Mouse (Mus musculus) hindbrain, embryonic 11.5 days (tissue): ENCODE results near the gene Epha4. TPM values are rescaled to one million over a fixed set of nuclear protein-coding genes. Genes with fewer than 3 reads are reported as not detected.

Experiments
- ATAC-seq: fragments of 200-750 bp; cut with Nextera tagmentation; 2 replicates; pipeline ENCODE4 v1.8.0; 2017; ENCODE audit warnings: mild to moderate bottlenecking, moderate TSS enrichment, moderate library complexity; ENCODE audit not compliant: low FRiP score
- DNase-seq: peaks from one replicate; pipeline ENCODE4 v3.0.0-alpha.2; 2015; ENCODE audit warnings: low spot score
- H3K27ac ChIP-seq: fragments of 300-500 bp; sonication (generic); 2 replicates; pipeline ENCODE4 v1.5.1; 2014; ENCODE audit warnings: mild to moderate bottlenecking, low read depth, low read length
- H3K27me3 ChIP-seq: fragments of 300-500 bp; sonication (generic); 2 replicates; pipeline ENCODE4 v1.6.1; 2014; ENCODE audit warnings: mild to moderate bottlenecking, low read length, moderate library complexity, mixed read lengths; ENCODE audit not compliant: control insufficient read depth, insufficient read depth
- H3K36me3 ChIP-seq: fragments of 300-500 bp; sonication (generic); 2 replicates; pipeline ENCODE4 v1.6.1; 2014; ENCODE audit warnings: mild to moderate bottlenecking, low read length, moderate library complexity, mixed read lengths; ENCODE audit not compliant: control insufficient read depth, insufficient read depth
- H3K4me1 ChIP-seq: fragments of 300-500 bp; sonication (generic); replicated peaks from 2 replicates; pipeline ENCODE4 v1.6.1; 2014; ENCODE audit warnings: low read length, mixed read lengths; ENCODE audit not compliant: control insufficient read depth, insufficient read depth
- H3K4me2 ChIP-seq: fragments of 300-500 bp; sonication (generic); replicated peaks from 2 replicates; pipeline ENCODE4 v1.6.1; 2014; ENCODE audit warnings: mild to moderate bottlenecking, low read depth, low read length
- H3K4me3 ChIP-seq: fragments of 300-500 bp; sonication (generic); 2 replicates; pipeline ENCODE4 v1.5.1; 2014; ENCODE audit warnings: low read depth, low read length
- H3K9ac ChIP-seq: fragments of 300-500 bp; sonication (generic); 2 replicates; pipeline ENCODE4 v1.6.1; 2014; ENCODE audit warnings: low read depth, low read length
- H3K9me3 ChIP-seq: fragments of 300-500 bp; sonication (generic); 2 replicates; pipeline ENCODE4 v1.6.1; 2016; ENCODE audit warnings: low read length; ENCODE audit not compliant: control insufficient read depth
- WGBS: fragments of 180-500 bp; shearing (Covaris S2); extraction: QIAGEN DNeasy Blood & Tissue Kit; methylation state at CpG from one replicate; pipeline ENCODE4 v1.1.7; 2014; 5-methylcytosine and 5-hydroxymethylcytosine counted together
- polyA plus RNA-seq: library from polyadenylated mRNA; unstranded; fragments of >200 nt; fragmentation: Nextera tagmentation; extraction: Ambion mirVana; gene quantifications from 2 replicates; pipeline ENCODE4 v1.2.1, GENCODE M21; 2014

Gene Epha4
- polyA plus RNA-seq, 1 experiment from 2014 or later, result 25.9 TPM

DNA sequence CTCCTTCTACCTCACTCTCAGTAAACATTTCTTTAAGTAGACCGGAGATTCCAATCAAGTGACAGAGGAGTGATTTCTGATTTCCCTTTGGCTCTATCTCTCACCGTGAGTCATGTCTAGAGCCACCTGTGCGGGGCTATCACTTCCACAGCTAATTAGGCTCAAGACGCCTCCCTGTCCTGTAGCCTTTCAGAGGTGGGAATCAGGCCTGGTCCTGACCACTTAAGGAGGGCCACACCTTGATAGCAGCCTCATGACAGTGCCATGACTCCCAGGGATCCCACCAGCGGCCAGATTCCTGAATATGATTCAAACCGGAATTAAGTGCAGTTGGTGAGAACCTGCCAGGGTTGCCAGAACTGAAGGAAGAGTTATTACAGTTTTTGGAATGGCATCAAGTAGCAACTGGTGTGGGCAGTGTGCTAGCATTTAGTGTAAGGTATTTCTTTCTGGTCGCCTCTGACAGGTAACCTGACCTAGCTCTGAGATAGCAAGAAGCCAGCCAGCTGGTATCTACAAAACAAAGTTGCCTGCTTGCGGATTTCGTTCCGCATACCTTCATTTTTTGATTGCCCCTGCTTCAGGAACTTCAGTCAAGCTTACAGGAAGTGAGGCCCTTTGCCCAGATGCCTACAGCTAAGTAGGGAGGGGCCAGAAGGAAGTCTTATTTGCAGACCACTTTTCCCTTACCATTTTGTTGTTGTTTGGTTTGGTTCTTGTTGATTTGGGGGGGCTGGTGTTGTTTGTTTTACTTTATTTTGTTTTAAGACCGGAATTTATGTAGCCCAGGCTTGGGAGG lies 53.9 kb downstream of the Epha4 start:
- Histone ChIP-seq H3K27ac (no peak overlapping the region), H3K36me3 (no peaks in the 10 kb centered on the region), H3K4me3 (no peak overlapping the region), H3K4me1 (0 out of 2 replicates have a peak, but pooled peaks cover 3% of the 10 kb centered on the region), H3K4me2 (no peak overlapping the region), H3K27me3 (no peaks in the 10 kb centered on the region), H3K9ac (no peak overlapping the region), H3K9me3 (no peaks in the 10 kb centered on the region)
- no peak for ATAC-seq
- 79% methylated on average over 11 of the region's 11 CpGs for WGBS
- no peak for DNase-seq

DNA sequence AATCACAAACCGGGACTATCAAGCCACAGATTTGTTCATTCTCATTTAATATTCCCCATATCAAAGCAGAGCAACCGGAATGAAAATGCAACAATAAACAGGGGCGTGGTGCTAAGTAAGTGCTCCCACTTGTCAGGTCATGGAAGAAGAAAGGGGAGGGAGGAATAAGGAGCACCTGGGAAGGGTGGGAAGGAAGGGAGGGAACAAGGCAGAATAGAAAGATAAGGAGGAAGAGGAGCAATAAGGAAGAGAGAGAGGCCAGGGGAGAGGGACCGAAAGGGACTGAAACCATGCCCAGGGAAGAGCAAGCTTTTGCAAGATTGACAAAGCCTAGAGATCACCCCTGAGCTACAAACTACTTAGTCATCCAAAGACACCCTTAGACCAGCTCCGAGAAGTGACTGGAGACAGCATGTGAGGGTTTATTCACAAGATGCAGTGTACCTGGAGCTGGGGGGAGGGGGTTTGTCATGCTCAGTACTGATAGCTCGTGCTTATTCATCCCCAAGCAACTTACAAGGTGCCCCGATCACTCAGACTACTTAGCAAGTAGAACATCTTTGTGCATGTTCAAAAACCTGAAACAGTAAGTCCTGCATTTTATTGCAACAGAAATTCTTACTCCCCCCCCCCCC lies 56.0 kb downstream of the Epha4 start:
- no peaks in the 10 kb centered on the region for H3K27me3 ChIP-seq
- 0 out of 2 replicates have a peak, but pooled peaks cover 3% of the 10 kb centered on the region for H3K4me1 ChIP-seq
- H3K9ac ChIP-seq, result no peak overlapping the region
- no peak overlapping the region for H3K4me3 ChIP-seq
- no peaks in the 10 kb centered on the region for H3K36me3 ChIP-seq
- ATAC-seq (no peak), DNase-seq (no peak)
- H3K27ac ChIP-seq, result no peak overlapping the region
- 82% methylated on average over 7 of the region's 7 CpGs for WGBS
- H3K4me2 ChIP-seq, result no peak overlapping the region
- no peaks in the 10 kb centered on the region for H3K9me3 ChIP-seq

DNA sequence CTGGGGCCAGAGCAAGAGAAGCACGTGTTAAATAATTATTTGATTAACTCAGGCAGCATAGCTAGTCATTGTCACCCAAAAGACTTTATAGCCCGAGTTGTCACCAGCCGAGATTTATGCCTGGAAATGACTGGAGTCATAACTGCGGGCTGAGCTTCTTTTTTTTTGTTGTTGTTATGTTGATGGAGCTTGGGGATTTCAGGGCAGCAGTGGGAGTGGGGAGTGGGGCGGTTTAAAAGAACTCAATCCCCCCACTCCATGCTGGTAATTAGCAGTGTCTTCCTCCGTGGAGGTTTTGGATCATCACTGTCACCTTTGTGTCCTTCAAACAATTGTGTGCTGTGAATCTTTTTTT lies 57.5 kb downstream of the Epha4 start:
- H3K27ac ChIP-seq, result no peak overlapping the region
- no peak for DNase-seq

DNA sequence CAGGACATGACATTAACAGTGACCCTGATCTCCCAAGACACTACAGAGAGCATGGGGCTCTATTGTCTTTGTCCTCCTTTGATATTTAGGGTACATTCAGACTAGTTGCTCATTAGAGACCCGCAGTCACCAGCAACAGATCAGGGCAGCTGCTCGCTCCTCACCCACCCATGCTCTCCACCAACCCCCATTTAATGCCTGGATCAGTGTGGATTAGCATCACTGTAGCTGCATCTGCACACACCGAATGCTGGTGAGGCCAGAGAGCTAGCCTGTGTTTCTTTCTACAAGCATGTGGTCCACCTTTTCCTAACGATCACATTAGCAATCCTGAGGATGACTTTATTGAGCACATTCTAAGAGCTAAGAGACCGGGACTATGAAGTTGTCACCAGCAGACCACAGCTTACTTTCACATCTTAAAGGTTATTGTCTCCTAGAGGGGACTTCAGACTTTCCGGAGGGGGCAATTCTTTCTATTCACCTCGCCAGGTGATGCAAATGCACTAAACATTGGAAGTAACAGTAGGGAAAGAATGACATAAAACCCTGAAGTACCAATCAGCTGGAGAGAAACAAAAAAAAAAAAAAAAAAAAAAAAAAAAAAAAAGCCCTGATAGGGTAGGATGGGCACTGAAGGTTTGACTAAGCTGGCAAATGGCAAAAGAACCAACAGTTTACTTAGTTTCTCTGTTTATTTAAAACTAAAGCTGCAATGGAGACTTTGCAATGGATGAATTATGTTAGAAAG lies 58.0 kb downstream of the Epha4 start:
- 47% methylated on average over 7 of the region's 7 CpGs for WGBS

More for the DNA sequence above, 57.5 kb downstream of the Epha4 start:
- H3K9me3 ChIP-seq, result no peaks in the 10 kb centered on the region
- no peak overlapping the region for H3K4me2 ChIP-seq
- H3K4me1 ChIP-seq, result 0 out of 2 replicates have a peak, but pooled peaks cover 3% of the 10 kb centered on the region
- WGBS, result 37% methylated on average over 6 of the region's 6 CpGs
- no peaks in the 10 kb centered on the region for H3K27me3 ChIP-seq
- no peak overlapping the region for H3K9ac ChIP-seq
- H3K4me3 ChIP-seq, result no peak overlapping the region
- no peaks in the 10 kb centered on the region for H3K36me3 ChIP-seq
- ATAC-seq, result no peak

DNA sequence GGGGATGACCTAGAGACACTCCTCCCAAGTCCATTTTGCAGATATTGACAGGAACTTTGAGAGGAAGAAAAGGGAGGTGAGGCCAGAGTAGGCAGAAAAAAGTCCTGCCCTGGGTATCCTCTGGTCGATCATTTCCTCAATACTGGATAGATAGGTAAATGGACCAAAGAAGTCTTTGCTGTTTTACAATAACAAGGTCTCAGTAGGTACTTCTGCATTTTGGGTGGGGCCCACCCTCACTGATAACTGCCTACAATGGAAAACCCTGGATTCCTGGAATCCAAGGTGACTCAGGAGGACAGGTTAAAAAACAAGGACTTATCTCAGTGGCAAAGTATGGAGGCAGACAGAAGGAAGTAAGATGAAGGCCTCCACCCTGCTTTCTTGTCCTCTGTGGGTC lies 61.1 kb downstream of the Epha4 start:
- WGBS, result 89% methylated on average over 1 of the region's 1 CpGs

More for the DNA sequence above, 58.0 kb downstream of the Epha4 start:
- Histone ChIP-seq H3K9me3 (no peaks in the 10 kb centered on the region), H3K27ac (no peak overlapping the region), H3K4me2 (no peak overlapping the region), H3K9ac (no peak overlapping the region), H3K4me1 (0 out of 2 replicates have a peak, but pooled peaks cover 3% of the 10 kb centered on the region), H3K4me3 (no peak overlapping the region), H3K27me3 (no peaks in the 10 kb centered on the region), H3K36me3 (no peaks in the 10 kb centered on the region)
- no peak for ATAC-seq
- DNase-seq, result no peak

DNA sequence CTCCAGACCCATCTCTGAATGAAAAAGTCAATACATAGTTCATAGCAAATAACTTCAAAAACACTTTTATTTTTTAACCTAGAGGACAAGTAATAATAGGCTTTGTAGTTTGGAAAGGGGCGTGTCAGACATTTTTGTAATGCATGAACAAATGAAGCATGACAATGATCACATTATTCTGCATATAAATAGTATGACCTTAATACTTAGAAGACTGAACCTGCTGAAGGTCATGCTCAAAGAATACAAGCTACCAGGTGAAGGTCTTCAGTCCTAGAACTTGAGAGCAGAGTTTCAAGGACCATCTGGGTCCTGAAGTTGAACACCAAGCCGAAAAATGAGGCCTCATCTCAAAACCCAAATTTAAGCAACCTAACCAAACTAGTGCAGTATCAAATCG lies 62.2 kb downstream of the Epha4 start:
- DNase-seq, result no peak
- WGBS, result 93% methylated on average over 3 of the region's 3 CpGs
- no peak overlapping the region for H3K4me2 ChIP-seq
- H3K9me3 ChIP-seq, result no peaks in the 10 kb centered on the region
- H3K9ac ChIP-seq, result no peak overlapping the region
- ATAC-seq, result no peak
- H3K36me3 ChIP-seq, result no peaks in the 10 kb centered on the region
- 0 out of 2 replicates have a peak, but pooled peaks cover 3% of the 10 kb centered on the region for H3K4me1 ChIP-seq
- H3K27me3 ChIP-seq, result no peaks in the 10 kb centered on the region
- no peak overlapping the region for H3K27ac ChIP-seq
- H3K4me3 ChIP-seq, result no peak overlapping the region

More for the DNA sequence above, 61.1 kb downstream of the Epha4 start:
- no peak overlapping the region for H3K4me3 ChIP-seq
- H3K9ac ChIP-seq, result no peak overlapping the region
- H3K27ac ChIP-seq, result no peak overlapping the region
- 0 out of 2 replicates have a peak, but pooled peaks cover 3% of the 10 kb centered on the region for H3K4me1 ChIP-seq
- DNase-seq (no peak), ATAC-seq (no peak)
- H3K4me2 ChIP-seq, result no peak overlapping the region
- no peaks in the 10 kb centered on the region for H3K36me3 ChIP-seq
- no peaks in the 10 kb centered on the region for H3K9me3 ChIP-seq
- H3K27me3 ChIP-seq, result no peaks in the 10 kb centered on the region

DNA sequence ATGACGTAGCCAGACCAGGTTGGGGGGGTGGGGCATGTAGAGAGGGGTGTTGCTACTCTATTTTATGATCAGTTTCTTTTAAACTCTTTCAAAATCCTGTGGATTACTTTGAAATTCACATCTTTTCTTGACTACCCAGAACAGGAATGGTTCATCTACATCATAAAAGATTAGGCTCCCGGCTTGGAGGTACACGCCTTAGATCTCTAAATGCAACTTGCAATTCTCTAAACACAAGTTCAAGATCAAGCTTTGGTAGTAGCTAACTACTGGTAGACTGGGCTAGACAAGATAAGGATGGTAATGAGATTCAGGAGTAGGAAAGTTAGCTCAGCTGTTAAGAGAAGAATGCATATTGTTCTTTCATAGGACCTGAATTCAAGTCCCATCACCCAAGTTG lies 63.3 kb downstream of the Epha4 start:
- no peak overlapping the region for H3K9ac ChIP-seq
- no peaks in the 10 kb centered on the region for H3K36me3 ChIP-seq
- H3K27me3 ChIP-seq, result no peaks in the 10 kb centered on the region
- H3K4me2 ChIP-seq, result no peak overlapping the region
- no peak for ATAC-seq
- no peak overlapping the region for H3K27ac ChIP-seq
- no peak overlapping the region for H3K4me3 ChIP-seq
- DNase-seq, result no peak
- WGBS, result 93% methylated on average over 3 of the region's 3 CpGs
- H3K9me3 ChIP-seq, result no peaks in the 10 kb centered on the region
- H3K4me1 ChIP-seq, result no peaks in the 10 kb centered on the region

DNA sequence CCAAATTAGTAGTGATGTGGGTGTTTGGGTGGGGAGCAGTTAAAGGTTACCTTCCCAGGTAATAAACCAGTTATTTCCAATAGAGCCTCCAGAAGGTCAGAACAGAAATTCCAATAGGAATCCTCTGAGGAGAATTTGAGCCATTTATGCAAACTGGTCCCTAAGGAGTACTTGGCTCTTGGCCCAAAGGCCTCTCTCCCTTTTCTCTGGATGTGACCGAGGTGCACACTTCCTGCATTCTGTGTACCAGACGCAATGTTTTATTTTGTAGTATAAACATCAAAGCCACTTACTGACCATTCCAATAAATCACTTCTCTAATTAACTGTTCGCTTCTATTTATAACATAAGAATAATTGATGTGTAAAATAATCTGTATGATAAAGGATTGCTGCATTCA lies 64.7 kb downstream of the Epha4 start:
- no peak for DNase-seq
- Histone ChIP-seq H3K4me3 (no peak overlapping the region), H3K27ac (no peak overlapping the region), H3K9ac (no peak overlapping the region), H3K27me3 (no peaks in the 10 kb centered on the region), H3K4me2 (no peak overlapping the region), H3K9me3 (no peaks in the 10 kb centered on the region), H3K4me1 (no peaks in the 10 kb centered on the region), H3K36me3 (no peaks in the 10 kb centered on the region)
- WGBS, result 87% methylated on average over 3 of the region's 3 CpGs
- ATAC-seq, result no peak
